Mouse (Mus musculus) thymus, postnatal 10 days (tissue): ENCODE results near the gene Cela1.
A peak's percentile ranks its signal among the peaks of the same experiment; 100 is the strongest.

Experiments used
- DNase-seq, 2 experiments: peaks; one replicate each; pipeline ENCODE4 v3.0.0; 2021; ENCODE audit warnings: low spot score in 2 of 2

The Cela1 gene

DNA sequence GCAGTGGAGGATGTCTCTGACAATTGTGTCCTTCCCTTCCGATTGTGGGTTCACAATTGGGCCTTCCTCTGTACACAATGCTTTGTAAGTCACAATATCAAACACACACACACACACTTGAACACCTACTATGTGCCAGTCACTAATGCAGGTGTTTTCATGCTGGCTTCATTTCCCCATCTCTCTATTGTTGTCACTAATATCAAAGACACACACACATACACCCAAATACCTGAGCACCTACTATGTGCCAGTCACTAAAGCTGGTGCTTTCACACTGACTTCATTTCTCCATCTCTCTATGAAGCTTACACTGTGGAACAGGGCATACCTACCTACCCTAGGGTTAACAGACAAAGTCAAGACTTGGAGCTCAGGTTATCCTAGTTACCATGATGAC lies 17.7 kb upstream of the Cela1 start:
- no peak for DNase-seq

GRCm38 (mm10) chr15:100703913-100704312 lies 16.2 kb upstream of the Cela1 start:
- DNase-seq: peak in 1 of 2 experiments; percentile 51

DNA sequence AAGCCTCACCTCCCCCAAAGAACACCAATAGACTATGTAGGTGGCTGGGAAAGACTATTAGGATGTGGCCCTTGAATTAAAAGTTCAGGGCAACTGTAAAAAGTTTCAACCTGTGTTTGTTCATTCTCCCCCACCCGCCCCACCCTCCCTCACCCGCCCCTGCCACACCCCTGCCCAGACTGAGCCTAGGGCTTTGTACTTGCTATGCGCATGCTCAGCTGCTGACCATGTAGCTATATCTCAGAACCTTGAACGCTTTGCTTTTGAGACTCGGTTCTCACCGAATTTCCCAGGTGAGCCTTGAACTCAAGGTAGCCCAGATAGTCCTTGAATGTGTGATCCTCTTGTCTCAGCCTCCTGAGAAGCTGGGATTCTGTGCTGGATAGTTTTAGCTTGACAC lies 14.1 kb upstream of the Cela1 start:
- no peak for DNase-seq

DNA sequence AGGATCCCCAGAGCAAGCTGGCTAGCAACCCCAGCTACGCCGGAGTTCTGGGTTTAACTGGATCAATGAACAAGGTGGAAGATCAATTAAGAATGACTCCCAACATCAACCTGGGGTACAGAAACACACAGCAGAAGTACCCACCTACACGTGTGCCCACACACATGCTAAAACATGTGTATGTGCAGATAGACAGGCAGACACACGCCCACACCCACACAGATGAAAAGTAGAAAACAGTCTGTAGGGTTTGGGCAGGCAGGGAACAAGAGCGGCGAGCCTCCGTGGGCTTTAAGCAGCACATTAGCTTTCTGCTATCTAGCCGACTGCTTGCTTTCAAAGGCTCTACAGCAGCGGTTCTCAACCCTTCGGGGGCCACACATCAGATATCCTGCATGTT lies 13.4 kb upstream of the Cela1 start:
- DNase-seq: no peak

- no peak for DNase-seq
These were observed 12.7 kb upstream of the Cela1 start for GRCm38 (mm10) chr15:100700424-100700823.

GRCm38 (mm10) chr15:100699386-100699785 lies 11.7 kb upstream of the Cela1 start:
- DNase-seq: no peak

DNA sequence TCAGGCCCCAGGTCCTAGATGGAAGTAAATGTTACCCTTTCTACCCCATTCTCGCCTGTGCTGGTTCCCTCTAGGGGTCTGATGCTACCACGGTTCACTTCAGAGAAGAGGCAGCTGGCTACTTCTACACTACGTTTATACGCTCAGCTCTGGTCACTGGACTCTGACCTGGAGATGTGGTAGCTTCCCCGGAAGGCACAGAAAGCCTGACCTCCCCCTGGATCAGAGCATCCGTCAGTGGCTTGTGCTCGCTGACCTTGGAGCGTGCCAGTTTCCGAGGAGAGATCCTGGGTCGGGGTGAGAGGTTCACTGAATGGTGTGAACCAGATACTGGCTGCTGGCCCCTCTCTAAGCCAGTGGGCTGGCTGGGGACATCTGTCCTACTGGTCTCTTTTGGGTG lies 10.4 kb upstream of the Cela1 start:
- DNase-seq: no peak

DNA sequence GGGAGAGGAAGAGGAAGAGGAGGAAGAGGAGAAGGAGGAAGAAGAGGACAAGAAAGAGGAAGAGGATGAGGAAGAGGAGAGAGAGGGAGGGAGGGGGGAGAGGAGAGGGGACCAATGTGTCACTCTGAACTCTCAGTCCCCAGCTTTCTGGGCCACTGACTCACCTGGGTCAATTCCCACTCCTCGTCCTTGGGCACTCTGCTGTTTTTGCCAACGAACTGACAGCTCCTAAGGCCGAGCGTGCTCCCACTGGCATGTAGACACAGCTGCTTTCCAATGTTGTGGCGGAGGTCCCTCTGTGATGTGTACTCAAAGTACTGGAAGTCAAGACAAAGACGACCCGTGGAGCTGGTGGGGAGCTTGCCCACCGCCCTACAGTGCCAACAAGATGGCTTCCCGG lies 6.7 kb upstream of the Cela1 start:
- no peak for DNase-seq

- no peak for DNase-seq
These were observed 4.3 kb upstream of the Cela1 start for GRCm38 (mm10) chr15:100691990-100692389.

GRCm38 (mm10) chr15:100686989-100687388 lies 732 bp downstream of the Cela1 start:
- no peak for DNase-seq

GRCm38 (mm10) chr15:100686434-100686833 lies 1.3 kb downstream of the Cela1 start:
- DNase-seq: no peak

DNA sequence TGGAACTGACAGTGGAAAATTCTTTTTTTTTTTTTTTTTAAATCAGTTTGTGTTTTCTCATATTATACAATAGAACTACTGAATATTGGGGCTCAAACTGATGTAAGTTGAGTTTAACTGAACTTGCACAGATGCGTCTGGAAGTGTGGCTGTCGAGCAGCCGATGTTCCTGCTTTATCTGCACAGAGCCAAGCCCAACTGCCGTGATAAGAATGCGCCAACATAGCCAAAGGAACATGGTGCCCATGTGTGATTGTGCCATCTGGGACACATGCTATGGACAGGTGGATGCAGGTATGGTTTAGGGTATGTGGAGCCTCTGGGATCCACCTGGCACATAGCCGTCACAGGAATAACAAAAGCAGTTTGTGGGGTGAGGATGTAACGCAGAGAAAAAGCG lies 1.9 kb downstream of the Cela1 start:
- no peak for DNase-seq

GRCm38 (mm10) chr15:100685255-100685654 lies 2.5 kb downstream of the Cela1 start:
- no peak for DNase-seq

- DNase-seq: no peak
These were observed 3.3 kb downstream of the Cela1 start for GRCm38 (mm10) chr15:100684450-100684849.

DNA sequence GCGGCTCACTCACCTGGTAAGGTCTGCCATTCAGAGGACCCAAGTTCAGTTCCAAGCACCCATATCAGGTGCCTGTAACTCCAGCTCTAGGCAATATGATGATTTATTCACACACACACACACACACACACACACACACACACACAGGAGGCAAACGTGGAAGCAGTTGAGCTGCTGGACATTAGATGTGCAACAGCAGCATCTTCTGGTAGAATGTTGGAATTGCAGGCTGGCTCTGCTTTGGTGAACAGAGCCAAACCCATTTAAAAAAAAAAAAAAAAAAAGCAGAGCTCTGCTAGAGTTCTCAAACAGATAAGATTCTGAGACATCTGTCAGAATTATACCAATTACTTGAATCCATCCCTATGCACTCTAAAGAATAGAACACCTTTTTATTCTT lies 4.7 kb downstream of the Cela1 start:
- peak; percentile 67 to 87 for DNase-seq

DNA sequence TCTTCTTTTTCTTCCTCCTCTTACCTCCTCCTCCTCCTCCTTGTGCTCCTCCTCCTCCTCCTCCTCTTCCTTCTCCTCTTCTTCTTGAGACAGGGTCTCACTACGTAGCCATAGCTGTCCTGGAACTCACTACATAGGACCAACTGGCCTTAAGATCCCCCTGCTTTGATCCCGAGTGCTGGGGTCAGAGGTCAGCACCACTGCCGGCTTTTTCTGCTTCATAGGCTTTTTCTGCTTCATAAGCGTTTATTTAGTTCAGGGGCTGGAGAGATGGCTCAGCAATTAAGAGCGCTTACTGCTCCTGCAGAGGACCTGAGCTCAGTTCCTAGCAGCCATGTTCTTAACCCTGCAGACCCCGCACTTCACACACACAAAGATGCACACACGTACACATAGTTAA lies 6.0 kb downstream of the Cela1 start:
- no peak for DNase-seq

GRCm38 (mm10) chr15:100680381-100680780 lies 7.3 kb downstream of the Cela1 start:
- DNase-seq: peak in 1 of 2 experiments; percentile 63

DNA sequence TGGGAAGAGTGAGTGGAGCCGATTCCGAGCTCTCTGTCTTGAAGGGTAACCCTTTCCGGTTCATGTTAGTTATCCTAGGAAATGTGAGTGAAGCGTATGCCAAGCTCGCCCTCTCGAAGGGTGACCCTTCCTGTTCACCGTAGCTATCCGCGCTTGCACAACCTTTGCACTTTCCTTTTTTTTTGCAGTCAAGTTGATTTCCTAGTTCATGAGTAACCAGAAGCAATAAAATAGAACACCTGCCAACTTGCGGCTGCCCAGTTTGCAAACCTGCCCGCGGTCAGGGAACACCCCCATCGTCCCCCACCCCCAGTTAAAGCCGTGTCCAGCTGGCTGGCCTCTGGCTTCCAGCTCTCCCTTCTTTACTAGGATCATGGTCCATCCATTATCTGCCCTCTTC lies 8.7 kb downstream of the Cela1 start:
- DNase-seq: no peak

DNA sequence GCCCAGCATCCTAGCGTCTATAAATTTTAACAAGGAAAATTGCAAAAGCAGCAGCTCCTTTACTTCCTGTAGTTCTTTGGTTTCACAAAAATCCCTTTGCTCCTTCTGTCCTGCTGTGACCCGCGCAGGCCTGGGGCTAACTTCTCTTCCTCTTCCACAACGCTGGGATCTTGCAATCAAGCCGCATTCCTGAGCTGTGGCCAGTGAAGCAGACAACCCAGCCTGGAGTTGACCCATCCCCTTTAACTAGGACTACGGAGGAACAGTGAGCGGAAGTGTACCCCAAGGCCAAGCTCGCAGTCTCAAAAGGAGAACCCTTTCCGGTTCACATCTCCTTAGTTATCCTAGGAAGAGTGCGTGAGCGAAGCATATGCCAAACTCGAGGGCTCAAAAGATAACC lies 9.1 kb downstream of the Cela1 start:
- no peak for DNase-seq

- no peak for DNase-seq
These were observed 10.0 kb downstream of the Cela1 start for GRCm38 (mm10) chr15:100677675-100678074.

DNA sequence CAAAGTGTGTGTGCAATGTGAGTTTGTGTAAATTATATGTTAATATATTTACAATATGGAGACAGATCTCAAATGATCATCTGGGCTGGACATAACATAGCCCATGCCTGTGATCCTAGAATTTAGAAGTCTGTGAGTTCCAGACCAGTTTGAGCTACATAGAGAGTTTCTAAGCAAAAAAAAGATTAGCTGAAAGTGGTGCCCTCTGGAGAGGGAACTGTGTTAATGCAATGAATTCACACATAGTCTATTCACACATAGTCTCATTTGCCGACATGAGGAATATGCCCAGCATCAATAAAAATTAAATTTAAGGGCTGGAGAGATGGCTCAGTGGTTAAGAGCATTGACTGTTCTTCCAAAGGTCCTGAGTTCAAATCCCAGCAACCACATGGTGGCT lies 11.2 kb downstream of the Cela1 start:
- no peak for DNase-seq

DNA sequence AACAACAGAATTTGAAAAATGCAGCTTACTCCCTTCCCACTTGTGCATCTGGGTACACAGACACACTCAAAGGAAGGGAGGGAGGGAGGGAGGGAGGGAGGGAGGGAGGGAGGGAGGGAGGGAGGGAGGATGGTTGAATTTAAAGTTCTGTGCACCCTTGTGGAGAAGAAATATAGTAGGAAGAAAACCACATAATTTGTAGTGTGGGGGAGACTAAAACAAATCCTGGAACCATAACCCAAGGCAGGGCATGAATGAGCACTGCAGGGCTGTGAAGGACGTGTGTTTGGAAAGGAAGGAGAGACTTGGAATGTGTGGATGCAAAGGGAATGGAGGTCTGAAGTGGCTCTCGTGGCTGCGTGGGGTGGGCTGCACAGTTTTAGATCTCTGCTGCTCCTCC lies 12.2 kb downstream of the Cela1 start:
- DNase-seq: no peak

DNA sequence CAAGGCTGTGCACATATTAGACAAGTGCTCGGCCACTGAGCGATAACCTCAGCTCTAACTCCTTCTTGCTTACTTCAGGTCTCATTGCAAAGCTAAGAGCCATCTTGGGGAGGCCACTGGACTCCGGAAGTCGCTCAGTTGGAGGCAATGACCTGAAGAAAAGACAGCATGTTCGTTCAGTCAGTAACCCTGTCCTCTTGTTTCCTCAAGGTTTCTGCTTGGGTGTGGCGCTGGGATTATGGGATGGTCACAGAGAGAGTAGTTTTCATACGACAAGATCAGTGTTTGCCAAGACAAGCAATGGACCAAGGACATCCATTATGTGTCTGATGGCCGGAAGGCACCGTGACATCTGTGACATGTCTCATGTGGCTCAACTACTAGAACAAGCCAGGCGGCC lies 13.2 kb downstream of the Cela1 start:
- DNase-seq: no peak

- no peak for DNase-seq
These were observed 13.9 kb downstream of the Cela1 start for GRCm38 (mm10) chr15:100673585-100674391.
